Mouse (Mus musculus) lung, adult 2 months (tissue): ENCODE results near the gene Celsr1. TPM values are rescaled to one million over a fixed set of nuclear protein-coding genes. Genes with fewer than 3 reads are reported as not detected.

Experiments
- DNase-seq: peaks from one replicate; pipeline ENCODE4 v3.0.0; 2022
- H3K4me1 ChIP-seq: fragments of 200-500 bp; 2 replicates; pipeline ENCODE4 v1.6.1; 2011; ENCODE audit warnings: low read length; ENCODE audit not compliant: control insufficient read depth, insufficient read depth
- H3K4me3 ChIP-seq: fragments of 200-500 bp; replicated peaks from 2 replicates; pipeline ENCODE3; 2011; ENCODE audit warnings: low read depth, mild to moderate bottlenecking, control low read depth, low read length; ENCODE audit errors: extremely low read depth
- CTCF ChIP-seq: fragments of 200-500 bp; IDR thresholded peaks from 2 replicates; pipeline ENCODE4 v1.5.1; 2011; ENCODE audit warnings: mild to moderate bottlenecking, low read length, control low read depth; ENCODE audit not compliant: insufficient read depth
- POLR2A ChIP-seq: fragments of 200-500 bp; IDR thresholded peaks from 2 replicates; pipeline ENCODE4 v1.6.1; 2011; ENCODE audit warnings: low read depth, mild to moderate bottlenecking, control low read depth, low read length, borderline replicate concordance; ENCODE audit errors: extremely low read depth
- WGBS: fragments of 180-500 bp; shearing (Covaris S2); methylation state at CpG from one replicate; pipeline ENCODE4 v1.1.7; 2018; 5-methylcytosine and 5-hydroxymethylcytosine counted together
- polyA plus RNA-seq: library from polyadenylated mRNA; depleted of rRNA; stranded (reverse); fragments of >200 nt; gene quantifications from 2 replicates; pipeline ENCODE4 v1.2.3, GENCODE M21; 2012

The Celsr1 gene
- polyA plus RNA-seq, 1 experiment, result 16.0 TPM

DNA sequence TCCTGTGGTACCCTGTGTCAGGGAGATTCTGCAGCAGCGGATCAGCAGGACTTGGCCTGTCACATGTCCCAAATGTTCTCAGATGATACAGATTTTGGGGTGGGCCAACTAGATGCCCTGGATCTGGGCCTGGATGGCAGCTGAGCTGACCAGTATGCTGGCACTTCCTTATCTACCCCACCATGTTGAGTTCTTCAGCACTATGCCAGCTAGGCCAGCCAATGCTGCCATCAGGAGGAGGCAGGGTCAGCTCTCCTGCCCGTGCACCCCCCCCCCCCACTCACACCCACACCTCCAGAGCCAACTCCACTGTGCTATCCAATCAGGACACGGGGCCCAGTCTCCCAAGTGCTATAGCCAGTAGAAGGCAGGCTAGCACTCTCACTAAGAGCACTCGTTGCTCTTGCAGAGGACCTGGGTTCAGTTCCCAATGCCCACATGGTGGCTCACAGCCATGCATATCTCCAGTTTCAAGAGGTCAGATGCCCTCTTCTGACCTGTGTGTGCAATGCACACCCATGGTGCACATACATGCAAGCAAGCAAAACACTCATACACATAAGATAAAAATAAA, 16.7 kb upstream of the Celsr1 start:
- whole genome bisulfite sequencing, result 64% methylated on average over 4 of the region's 4 CpGs
- no peak for TF ChIP-seq POLR2A
- Histone ChIP-seq H3K4me3 (no peak overlapping the region), H3K4me1 (no peaks in the 10 kb centered on the region)
- no peak for DNase-seq

DNA sequence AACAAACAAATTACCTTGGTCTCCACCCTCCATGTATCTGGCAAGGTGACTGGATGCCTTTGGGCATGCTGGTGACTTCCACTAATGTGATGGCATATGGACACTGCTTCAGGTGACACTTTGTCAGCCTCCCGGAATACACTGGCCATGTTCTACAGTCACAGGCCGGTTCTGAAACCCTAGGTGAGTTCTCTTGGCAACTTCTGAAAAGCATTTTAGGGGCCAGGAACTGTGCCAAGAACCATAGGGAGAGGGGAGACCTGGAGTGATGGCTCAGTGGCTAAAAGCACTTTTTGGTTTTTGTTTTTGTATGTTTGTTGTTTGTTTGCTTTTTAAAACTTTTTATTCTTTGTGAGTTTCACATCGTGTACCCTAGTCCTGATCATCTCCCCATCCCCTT, 15.9 kb upstream of the Celsr1 start:
- WGBS, result 83% methylated on average over 3 of the region's 3 CpGs
- no peak overlapping the region for H3K4me3 ChIP-seq
- DNase-seq, result no peak
- no peaks in the 10 kb centered on the region for H3K4me1 ChIP-seq
- no peak for TF ChIP-seq CTCF
- no peak for TF ChIP-seq POLR2A

DNA sequence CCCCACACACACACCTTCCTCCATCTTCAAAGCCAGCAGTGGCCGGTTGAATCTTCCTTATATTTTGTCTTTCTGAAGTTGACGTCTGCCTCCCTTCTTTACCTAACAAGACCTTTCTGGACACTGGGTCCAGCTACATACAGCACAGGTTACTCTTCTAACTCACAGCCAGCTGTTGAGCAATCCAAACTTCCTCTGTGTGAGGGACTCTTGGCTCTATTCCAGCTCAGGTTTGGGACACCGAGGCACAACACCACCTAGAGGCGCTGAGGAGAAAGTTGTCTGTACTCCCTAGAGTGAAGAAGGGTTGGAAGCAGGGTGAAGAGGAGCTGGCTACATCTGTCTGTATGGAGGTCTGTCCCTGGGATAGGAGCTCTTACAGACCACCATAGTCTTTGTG, 8.8 kb upstream of the Celsr1 start:
- no peaks in the 10 kb centered on the region for H3K4me1 ChIP-seq
- no peak for DNase-seq
- WGBS, result 13% methylated on average over 4 of the region's 4 CpGs
- no peak for TF ChIP-seq POLR2A
- TF ChIP-seq CTCF, result peak; percentile 23; the same call in 1 of the 2 replicates
- H3K4me3 ChIP-seq, result no peak overlapping the region

DNA sequence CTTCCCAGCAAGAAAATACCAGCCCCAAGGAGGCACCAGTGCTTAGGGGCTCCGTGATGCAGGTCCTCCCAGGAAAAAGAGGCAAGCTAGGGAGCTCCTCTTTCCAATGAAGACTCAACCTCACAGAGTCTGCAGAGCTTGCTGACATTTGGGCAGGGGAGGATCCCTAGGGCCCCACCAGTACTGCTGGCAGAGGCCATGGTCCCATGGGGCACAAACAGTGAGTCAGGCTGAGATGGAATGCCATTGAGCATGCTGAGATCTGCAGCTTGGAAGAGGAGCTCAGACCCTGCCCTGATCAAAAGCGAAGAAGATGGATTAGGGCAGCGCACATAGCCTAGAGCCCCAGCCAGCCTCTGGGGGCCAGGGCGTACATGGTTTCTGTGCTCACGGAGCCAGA, 7.8 kb upstream of the Celsr1 start:
- Histone ChIP-seq H3K4me1 (no peaks in the 10 kb centered on the region), H3K4me3 (no peak overlapping the region)
- no peak for DNase-seq
- no peak for TF ChIP-seq POLR2A
- TF ChIP-seq CTCF, result no peak
- WGBS, result 79% methylated on average over 5 of the region's 5 CpGs

DNA sequence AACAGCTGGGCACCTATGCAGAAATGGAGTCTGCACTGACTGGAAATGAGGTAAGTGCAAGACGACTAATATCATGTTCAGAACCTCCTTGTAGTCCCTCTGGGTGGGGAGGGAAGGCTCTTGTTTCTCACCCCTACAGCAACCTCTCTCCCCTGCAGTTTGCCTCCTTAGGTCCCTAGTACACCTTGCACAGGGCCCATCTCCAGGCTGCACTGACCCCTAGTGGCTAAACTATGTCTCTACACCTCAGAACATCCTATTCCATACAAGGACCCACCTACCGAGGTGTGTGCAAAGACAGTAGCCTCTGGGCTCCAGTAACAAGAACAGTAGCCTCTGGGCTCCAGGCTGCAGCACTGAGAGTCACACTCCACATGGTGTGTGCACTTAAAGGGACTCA, 5.2 kb upstream of the Celsr1 start:
- no peaks in the 10 kb centered on the region for H3K4me1 ChIP-seq
- no peak overlapping the region for H3K4me3 ChIP-seq
- peak; percentile 94 for TF ChIP-seq CTCF
- no peak for TF ChIP-seq POLR2A
- DNase-seq, result peak; percentile 64
- WGBS, result 3% methylated on average over 2 of the region's 2 CpGs

GRCm38 (mm10) chr15:86035913-86036312, 2.3 kb upstream of the Celsr1 start:
- H3K4me1 ChIP-seq, result peaks cover 2% of the 10 kb centered on the region; the same call in 1 of the 2 replicates
- no peak for DNase-seq
- 62% methylated on average over 3 of the region's 3 CpGs for WGBS
- no peak for TF ChIP-seq CTCF
- TF ChIP-seq POLR2A, result no peak
- H3K4me3 ChIP-seq, result no peak overlapping the region

DNA sequence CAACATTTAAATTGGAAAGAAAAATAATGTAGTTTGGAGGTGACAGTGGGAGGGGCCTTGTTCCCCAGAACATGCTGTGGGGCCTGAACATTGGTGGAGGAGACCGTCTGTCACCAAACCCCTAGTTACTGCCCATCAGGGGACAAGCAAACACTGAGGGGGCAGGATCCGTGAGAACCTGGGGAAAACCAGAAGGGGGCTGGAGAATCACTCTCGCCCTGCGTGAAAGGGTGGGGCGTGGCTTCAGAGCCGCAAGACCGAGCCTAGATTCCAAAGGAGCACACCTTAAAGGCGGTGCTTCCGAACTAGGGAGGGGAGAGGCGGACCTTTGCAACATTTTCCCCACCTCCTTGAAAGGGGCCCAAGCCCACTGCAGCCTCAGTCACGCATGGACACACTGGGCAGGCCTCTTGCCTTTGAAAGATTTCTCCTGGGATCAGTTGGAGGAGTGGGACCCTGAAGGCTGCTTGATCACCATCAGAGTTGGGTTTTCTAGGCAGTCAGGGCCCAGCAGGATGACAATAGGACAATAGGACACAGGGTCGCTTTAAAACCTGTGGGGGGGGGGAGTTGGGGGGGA, 1.3 kb upstream of the Celsr1 start:
- DNase-seq, result peak; percentile 31
- Histone ChIP-seq H3K4me1 (peaks cover 2% of the 10 kb centered on the region; the same call in 1 of the 2 replicates), H3K4me3 (no peak overlapping the region)
- WGBS, result 25% methylated on average over 12 of the region's 12 CpGs
- TF ChIP-seq CTCF, result no peak
- TF ChIP-seq POLR2A, result 0 out of 2 replicates have a peak, but pooled peaks have one; percentile 4

DNA sequence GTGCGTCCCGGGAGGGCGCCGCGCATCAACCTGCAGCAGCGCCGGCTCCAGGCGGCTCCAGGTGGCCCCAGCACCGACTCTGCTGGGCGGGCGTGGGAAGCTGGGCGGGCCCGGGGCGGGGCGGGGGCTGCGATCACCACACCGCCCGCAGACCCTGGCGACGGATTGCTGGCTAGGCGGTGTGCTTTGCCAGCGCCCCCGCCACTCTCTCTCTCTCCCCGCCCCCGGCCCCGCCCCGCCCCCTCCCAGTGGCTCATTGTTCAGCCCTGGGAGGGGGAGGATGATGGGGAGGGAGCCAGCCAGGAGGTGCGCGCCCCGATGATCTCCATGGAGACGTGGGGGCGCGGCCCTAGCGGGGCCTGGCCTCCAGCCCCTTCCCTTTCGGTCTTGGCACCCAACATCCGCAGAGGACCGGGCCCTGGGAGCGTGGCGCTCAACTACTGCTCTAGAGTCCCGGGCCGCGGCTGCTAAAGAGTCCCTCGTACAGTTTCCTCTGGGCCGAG, 495 bp upstream of the Celsr1 start:
- peak; percentile 33; the same call in 1 of the 2 replicates for TF ChIP-seq POLR2A
- TF ChIP-seq CTCF, result no peak
- WGBS, result under 1% methylated on average over 42 of the region's 44 CpGs
- Histone ChIP-seq H3K4me1 (peaks cover 2% of the 10 kb centered on the region; the same call in 1 of the 2 replicates), H3K4me3 (peak overlapping the region; percentile 53)
- DNase-seq, result peak; percentile 48

GRCm38 (mm10) chr15:86032811-86033190, 776 bp downstream of the Celsr1 start:
- peaks cover 2% of the 10 kb centered on the region; the same call in 1 of the 2 replicates for H3K4me1 ChIP-seq
- peak; percentile 55 for DNase-seq
- peak overlapping the region; percentile 0 for H3K4me3 ChIP-seq
- TF ChIP-seq CTCF (peak; percentile 60), POLR2A (no peak)
- WGBS, result 3% methylated on average over 38 of the region's 38 CpGs

- 63% methylated on average over 14 of the region's 14 CpGs for WGBS
- Histone ChIP-seq H3K4me3 (no peak overlapping the region), H3K4me1 (peaks cover 2% of the 10 kb centered on the region; the same call in 1 of the 2 replicates)
- DNase-seq, result no peak
- no peak for TF ChIP-seq POLR2A
- 0 out of 2 replicates have a peak, but pooled peaks have one; percentile 1 for TF ChIP-seq CTCF
Observed at GRCm38 (mm10) chr15:86029981-86030380, 3.6 kb downstream of the Celsr1 start.

GRCm38 (mm10) chr15:86027871-86028270, 5.7 kb downstream of the Celsr1 start:
- TF ChIP-seq POLR2A (no peak), CTCF (no peak)
- Histone ChIP-seq H3K4me3 (no peak overlapping the region), H3K4me1 (peaks cover 2% of the 10 kb centered on the region; the same call in 1 of the 2 replicates)
- 44% methylated on average over 8 of the region's 8 CpGs for WGBS
- no peak for DNase-seq
